Mouse (Mus musculus) embryonic fibroblast, embryonic 13.5 days (primary cell): ENCODE measurements at regions not wholly inside any gene's neighbourhood (a gene's known extent, or its start where the extent isn't known, plus 50 kb on each side); places are given as distances from the start of the nearest gene placed in this dataset.

Experiments
- CTCF ChIP-seq: IDR thresholded peaks from 2 replicates; pipeline ENCODE4 v1.5.1; 2011; ENCODE audit warnings: mild to moderate bottlenecking, control low read depth, low read length, moderate library complexity, borderline replicate concordance; ENCODE audit not compliant: insufficient read depth
- POLR2A ChIP-seq: IDR thresholded peaks from 2 replicates; pipeline ENCODE4 v1.6.1; 2011; ENCODE audit warnings: low read depth, mild to moderate bottlenecking, control low read depth, low read length, moderate library complexity

DNA sequence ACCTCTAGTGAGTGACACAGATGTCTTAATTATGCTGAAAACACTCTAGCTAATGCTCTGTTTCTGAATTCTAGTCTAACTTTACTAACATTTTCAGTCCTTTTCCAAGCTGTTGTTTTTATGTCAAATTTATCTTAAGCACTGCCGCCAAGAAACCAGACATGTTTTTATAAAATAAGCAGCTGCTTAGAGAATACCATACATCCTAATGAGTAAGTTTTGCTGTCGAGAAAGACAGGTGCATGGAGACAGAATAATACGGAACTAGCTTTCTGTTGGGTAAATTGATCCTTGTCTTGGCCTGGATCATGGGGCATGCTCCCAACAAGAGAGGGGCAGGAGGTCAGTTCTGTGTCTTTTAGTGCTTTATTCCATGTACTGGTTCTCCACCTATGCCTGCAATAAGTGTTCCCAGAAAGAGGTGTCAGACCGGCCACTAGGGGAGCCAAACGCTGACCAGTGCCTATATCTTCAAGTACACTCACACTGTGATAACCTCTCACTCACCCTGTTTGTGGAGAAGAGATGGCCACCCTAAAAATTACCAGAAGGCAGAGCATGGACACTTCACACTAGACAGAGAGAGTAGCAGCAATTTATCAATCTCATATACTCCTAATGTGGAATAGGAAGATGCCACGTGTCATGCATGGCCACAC lies 366.0 kb upstream of the 2610301B20Rik start:
- TF ChIP-seq CTCF (peak; percentile 7; the same call in 1 of the 2 replicates), POLR2A (no peak)
